Mouse (Mus musculus): Measurements from ENCODE around the gene Scarb2. TPM values are rescaled to one million over a fixed set of nuclear protein-coding genes. Genes with fewer than 3 reads are reported as not detected.

Gene Scarb2
- polyA plus RNA-seq, 1 experiment from 2014 or later = 14.3 TPM

DNA sequence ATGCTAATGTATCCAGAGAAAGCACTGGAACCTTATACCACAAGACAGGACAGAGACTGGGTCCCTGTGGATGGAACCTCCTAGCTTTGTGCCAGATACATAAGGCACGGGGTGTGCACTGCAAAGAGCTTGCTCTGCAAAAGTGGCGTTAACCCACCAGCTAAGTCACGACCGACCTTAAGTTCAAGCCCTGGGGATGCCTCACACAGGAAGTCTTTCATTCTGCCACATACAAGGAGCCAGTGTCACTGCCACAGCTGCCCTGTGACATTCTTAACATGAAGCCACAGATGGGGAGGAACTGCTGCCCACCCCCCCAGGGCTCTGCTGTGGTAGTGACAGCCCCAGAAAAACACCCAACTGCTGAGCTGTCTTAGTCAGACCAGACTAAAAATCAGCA lies 15.9 kb downstream of the Scarb2 start:
- Histone ChIP-seq H3K4me2 (no peak overlapping the region), H3K4me1 (peaks cover 40% of the 10 kb centered on the region), H3K9ac (no peak overlapping the region), H3K36me3 (no peaks in the 10 kb centered on the region), H3K9me3 (no peaks in the 10 kb centered on the region), H3K27me3 (no peaks in the 10 kb centered on the region), H3K27ac (0 out of 2 replicates have a peak overlapping the region, but pooled peaks have one; percentile 27), H3K4me3 (no peak overlapping the region)
- 58% methylated on average over 4 of the region's 4 CpGs for WGBS
- no peak for ATAC-seq (ENCODE audit: insufficient number of reproducible peaks, low FRiP score, low TSS enrichment, low read depth)

DNA sequence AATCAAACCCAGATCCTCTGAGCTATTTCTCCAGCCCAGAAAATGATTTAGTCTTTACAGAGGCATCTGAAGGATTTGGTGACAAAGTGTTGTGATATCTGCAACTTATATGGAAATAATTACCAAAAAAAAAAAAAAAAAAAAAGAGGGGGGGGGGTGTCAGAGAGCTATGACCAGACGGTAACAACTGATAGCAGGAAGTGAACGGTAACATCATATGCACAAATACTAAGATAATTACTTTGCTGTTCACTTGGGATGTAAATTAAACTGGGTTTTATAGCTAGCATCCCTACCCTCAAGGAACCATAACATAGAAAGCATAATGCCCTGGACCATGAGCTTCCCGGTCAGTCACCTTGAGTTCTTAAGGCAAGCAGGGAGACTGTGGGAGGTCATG lies 16.3 kb downstream of the Scarb2 start:
- Histone ChIP-seq H3K4me1 (peaks cover 39% of the 10 kb centered on the region), H3K9ac (no peak overlapping the region), H3K9me3 (no peaks in the 10 kb centered on the region), H3K27me3 (no peaks in the 10 kb centered on the region), H3K4me3 (no peak overlapping the region), H3K27ac (0 out of 2 replicates have a peak overlapping the region, but pooled peaks have one; percentile 27), H3K36me3 (0 out of 2 replicates have a peak, but pooled peaks cover under 1% of the 10 kb centered on the region), H3K4me2 (no peak overlapping the region)
- ATAC-seq (ENCODE audit: insufficient number of reproducible peaks, low FRiP score, low TSS enrichment, low read depth) = no peak
- 62% methylated on average over 3 of the region's 3 CpGs for WGBS

DNA sequence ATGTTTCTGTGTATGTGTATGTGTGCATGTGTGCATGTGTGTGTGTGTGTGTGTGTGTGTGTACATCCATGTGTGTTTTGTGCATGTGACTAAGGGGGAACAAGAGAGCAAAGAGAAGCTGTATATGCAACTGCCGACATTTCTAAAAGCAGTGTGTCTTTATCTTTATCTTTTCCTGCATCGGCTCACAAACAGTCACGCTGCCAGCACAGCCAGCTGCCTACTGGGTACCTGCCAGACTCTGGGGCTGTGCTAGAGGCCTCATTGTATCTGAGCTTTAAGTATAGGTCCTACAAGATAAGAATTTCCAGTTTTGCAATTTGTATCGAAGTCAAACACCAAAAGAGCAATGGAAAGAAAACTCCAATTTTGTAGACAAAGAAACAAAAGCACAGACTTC lies 17.1 kb downstream of the Scarb2 start:
- H3K9ac ChIP-seq = no peak overlapping the region
- peaks cover 38% of the 10 kb centered on the region for H3K4me1 ChIP-seq
- H3K36me3 ChIP-seq = 0 out of 2 replicates have a peak, but pooled peaks cover 4% of the 10 kb centered on the region
- H3K27me3 ChIP-seq = no peaks in the 10 kb centered on the region
- peak overlapping the region; percentile 83 for H3K27ac ChIP-seq
- ATAC-seq (ENCODE audit: insufficient number of reproducible peaks, low FRiP score, low TSS enrichment, low read depth) = no peak
- 47% methylated on average over 4 of the region's 4 CpGs for WGBS
- H3K9me3 ChIP-seq = no peaks in the 10 kb centered on the region
- no peak overlapping the region for H3K4me2 ChIP-seq
- no peak overlapping the region for H3K4me3 ChIP-seq

DNA sequence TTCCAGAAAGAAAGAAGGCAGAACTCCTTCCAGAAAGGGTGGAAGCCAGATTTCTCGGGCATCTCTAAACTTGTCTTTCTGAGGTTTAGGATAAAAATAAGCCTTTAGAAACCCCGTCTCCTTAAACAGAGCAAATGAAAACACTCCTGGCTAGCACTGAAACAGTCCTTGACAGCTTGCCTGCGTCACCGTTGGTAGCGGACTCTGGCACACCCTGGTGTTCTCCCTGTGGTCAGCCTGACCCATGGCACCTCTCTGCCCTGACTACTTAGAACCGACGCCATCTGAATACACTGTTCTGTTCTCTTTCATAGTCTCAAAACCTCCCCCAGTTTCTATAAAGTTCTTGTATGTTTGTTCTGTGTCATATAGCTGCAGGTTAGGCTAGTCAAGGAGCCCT lies 17.7 kb downstream of the Scarb2 start:
- no peaks in the 10 kb centered on the region for H3K27me3 ChIP-seq
- 46% methylated on average over 7 of the region's 7 CpGs for whole genome bisulfite sequencing
- H3K36me3 ChIP-seq = peaks cover 9% of the 10 kb centered on the region; the same call in 1 of the 2 replicates
- no peak overlapping the region for H3K4me3 ChIP-seq
- H3K4me2 ChIP-seq = no peak overlapping the region
- H3K9ac ChIP-seq = no peak overlapping the region
- peaks cover 33% of the 10 kb centered on the region for H3K4me1 ChIP-seq
- H3K27ac ChIP-seq = peak overlapping the region; percentile 83
- H3K9me3 ChIP-seq = no peaks in the 10 kb centered on the region
- peak; percentile 68; the same call in 1 of the 2 replicates for ATAC-seq (ENCODE audit: insufficient number of reproducible peaks, low FRiP score, low TSS enrichment, low read depth)

DNA sequence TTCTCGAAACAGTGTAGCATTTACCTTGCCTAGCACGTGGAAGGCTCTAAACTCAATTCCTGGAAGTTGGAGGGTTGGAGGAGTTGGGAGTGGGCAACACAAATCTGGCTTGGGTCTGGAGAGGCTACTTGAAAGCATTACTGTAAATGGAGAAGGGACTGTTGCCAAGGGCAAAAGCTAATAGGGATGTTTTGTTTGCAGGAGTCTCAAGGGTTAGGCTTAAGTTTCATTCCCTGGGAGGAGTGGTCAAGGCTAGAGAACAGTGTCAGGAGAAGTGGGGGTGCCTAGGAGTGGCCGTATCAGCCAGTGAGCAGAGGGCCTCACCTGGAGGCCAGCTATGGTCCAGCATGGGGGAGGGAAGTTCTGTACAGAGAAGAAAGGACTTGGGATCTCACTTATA lies 18.2 kb downstream of the Scarb2 start:
- WGBS = 46% methylated on average over 3 of the region's 3 CpGs
- Histone ChIP-seq H3K4me1 (peaks cover 27% of the 10 kb centered on the region), H3K36me3 (peaks cover 15% of the 10 kb centered on the region; the same call in 1 of the 2 replicates), H3K27me3 (no peaks in the 10 kb centered on the region), H3K27ac (peak overlapping the region; percentile 83), H3K9ac (no peak overlapping the region), H3K9me3 (no peaks in the 10 kb centered on the region), H3K4me2 (no peak overlapping the region), H3K4me3 (no peak overlapping the region)
- ATAC-seq (ENCODE audit: insufficient number of reproducible peaks, low FRiP score, low TSS enrichment, low read depth) = 0 out of 2 replicates have a peak, but pooled peaks have one; percentile 23

DNA sequence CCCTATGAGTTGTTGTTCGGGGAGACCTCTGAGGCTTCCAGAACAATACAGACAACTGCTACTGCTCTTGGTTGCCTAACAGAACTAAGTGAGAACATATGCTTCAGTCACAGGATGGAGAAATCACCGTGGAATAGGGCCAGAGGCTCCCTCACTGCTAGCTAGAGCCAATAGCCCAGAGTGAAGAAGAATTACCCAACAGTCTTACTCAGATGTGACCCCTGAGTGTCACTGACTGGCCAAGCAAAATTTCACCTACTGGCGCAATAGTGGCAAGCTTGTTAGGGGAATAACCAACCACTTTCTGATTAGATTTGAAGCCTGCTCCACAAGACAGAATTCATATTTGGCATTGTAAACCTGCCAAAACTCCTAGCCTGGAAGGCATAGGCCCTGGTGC lies 19.9 kb downstream of the Scarb2 start:
- ATAC-seq (ENCODE audit: insufficient number of reproducible peaks, low FRiP score, low TSS enrichment, low read depth) = no peak

DNA sequence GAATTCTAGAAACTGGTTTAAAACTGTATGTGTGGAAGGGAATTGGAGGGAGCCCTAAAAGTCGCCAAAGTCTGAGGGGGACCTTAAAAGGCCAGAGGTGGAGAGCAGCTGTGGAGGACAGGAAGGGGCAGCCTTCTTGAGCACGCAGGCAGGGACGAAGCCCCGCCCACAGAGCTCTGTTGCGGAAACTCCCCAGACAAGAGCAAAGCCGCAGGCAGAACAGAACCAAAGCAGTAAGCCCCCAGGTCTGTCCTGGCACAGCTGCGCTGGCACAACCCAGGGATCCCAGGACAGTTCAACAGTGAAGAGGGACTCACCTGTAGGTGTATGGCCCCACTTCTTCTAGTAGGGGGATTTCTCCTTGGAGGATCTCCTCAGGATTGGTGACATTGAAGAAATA lies 21.8 kb downstream of the Scarb2 start:
- H3K9ac ChIP-seq = no peak overlapping the region
- no peaks in the 10 kb centered on the region for H3K27me3 ChIP-seq
- peaks cover 26% of the 10 kb centered on the region for H3K36me3 ChIP-seq
- H3K27ac ChIP-seq = no peak overlapping the region
- no peak for ATAC-seq (ENCODE audit: insufficient number of reproducible peaks, low FRiP score, low TSS enrichment, low read depth)
- no peak overlapping the region for H3K4me3 ChIP-seq
- H3K4me1 ChIP-seq = peaks cover 18% of the 10 kb centered on the region
- H3K9me3 ChIP-seq = no peaks in the 10 kb centered on the region
- H3K4me2 ChIP-seq = no peak overlapping the region
- 55% methylated on average over 7 of the region's 7 CpGs for WGBS

More for the DNA sequence above, 19.9 kb downstream of the Scarb2 start:
- Histone ChIP-seq H3K27ac (no peak overlapping the region), H3K36me3 (peaks cover 26% of the 10 kb centered on the region), H3K4me3 (no peak overlapping the region), H3K9me3 (no peaks in the 10 kb centered on the region), H3K27me3 (no peaks in the 10 kb centered on the region), H3K9ac (no peak overlapping the region), H3K4me2 (no peak overlapping the region), H3K4me1 (peaks cover 24% of the 10 kb centered on the region)
- WGBS = 74% methylated on average over 3 of the region's 3 CpGs

DNA sequence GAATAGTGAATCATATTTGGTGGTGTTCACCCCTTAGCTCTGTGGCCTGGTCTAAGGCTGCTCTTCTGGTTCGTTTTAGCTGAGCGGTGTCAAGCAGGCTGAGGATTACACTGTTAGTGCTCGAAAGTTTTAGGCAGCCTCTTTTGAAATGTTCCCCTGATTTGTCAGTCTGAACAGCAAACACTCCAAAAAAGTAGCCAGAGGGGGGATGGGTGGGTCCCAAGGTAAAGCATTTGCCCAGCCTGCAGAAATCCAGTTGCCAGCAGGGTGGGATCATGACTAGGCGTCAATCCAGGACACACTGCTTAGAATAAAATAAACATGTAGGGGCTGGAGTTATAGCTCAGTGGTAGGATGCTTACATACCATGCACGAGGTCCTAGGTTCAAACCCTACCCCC lies 33.8 kb downstream of the Scarb2 start:
- WGBS = 74% methylated on average over 5 of the region's 5 CpGs
- Histone ChIP-seq H3K4me3 (no peak overlapping the region), H3K27me3 (no peaks in the 10 kb centered on the region), H3K9ac (no peak overlapping the region), H3K27ac (no peak overlapping the region), H3K4me1 (peaks cover 3% of the 10 kb centered on the region; the same call in 1 of the 2 replicates), H3K9me3 (no peaks in the 10 kb centered on the region), H3K4me2 (no peak overlapping the region), H3K36me3 (no peaks in the 10 kb centered on the region)
- ATAC-seq (ENCODE audit: insufficient number of reproducible peaks, low FRiP score, low TSS enrichment, low read depth) = no peak

DNA sequence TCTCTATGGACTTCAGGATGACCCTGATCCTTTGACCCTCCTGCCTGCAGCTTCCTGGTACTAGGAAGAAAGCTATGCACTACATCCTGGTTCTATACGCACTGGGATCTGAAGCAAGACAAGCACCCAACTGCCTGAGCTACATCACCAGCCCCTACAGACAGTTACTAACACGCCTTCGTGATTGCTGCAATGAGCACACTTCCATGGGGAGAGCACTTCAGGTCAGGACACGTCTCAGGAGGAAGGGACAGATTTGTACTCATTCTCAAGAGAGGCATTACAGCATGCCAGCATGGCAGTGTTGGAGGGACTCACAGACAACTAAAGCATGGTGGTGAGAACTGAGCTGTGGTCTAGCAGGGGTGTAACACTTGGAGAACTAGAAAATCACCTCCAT lies 35.1 kb downstream of the Scarb2 start:
- no peaks in the 10 kb centered on the region for H3K27me3 ChIP-seq
- peak overlapping the region; percentile 27 for H3K27ac ChIP-seq
- 0 out of 2 replicates have a peak, but pooled peaks have one; percentile 28 for ATAC-seq (ENCODE audit: insufficient number of reproducible peaks, low FRiP score, low TSS enrichment, low read depth)
- peaks cover 3% of the 10 kb centered on the region; the same call in 1 of the 2 replicates for H3K4me1 ChIP-seq
- H3K36me3 ChIP-seq = no peaks in the 10 kb centered on the region
- H3K4me3 ChIP-seq = no peak overlapping the region
- H3K9me3 ChIP-seq = no peaks in the 10 kb centered on the region
- no peak overlapping the region for H3K9ac ChIP-seq
- WGBS = 79% methylated on average over 4 of the region's 4 CpGs
- no peak overlapping the region for H3K4me2 ChIP-seq

DNA sequence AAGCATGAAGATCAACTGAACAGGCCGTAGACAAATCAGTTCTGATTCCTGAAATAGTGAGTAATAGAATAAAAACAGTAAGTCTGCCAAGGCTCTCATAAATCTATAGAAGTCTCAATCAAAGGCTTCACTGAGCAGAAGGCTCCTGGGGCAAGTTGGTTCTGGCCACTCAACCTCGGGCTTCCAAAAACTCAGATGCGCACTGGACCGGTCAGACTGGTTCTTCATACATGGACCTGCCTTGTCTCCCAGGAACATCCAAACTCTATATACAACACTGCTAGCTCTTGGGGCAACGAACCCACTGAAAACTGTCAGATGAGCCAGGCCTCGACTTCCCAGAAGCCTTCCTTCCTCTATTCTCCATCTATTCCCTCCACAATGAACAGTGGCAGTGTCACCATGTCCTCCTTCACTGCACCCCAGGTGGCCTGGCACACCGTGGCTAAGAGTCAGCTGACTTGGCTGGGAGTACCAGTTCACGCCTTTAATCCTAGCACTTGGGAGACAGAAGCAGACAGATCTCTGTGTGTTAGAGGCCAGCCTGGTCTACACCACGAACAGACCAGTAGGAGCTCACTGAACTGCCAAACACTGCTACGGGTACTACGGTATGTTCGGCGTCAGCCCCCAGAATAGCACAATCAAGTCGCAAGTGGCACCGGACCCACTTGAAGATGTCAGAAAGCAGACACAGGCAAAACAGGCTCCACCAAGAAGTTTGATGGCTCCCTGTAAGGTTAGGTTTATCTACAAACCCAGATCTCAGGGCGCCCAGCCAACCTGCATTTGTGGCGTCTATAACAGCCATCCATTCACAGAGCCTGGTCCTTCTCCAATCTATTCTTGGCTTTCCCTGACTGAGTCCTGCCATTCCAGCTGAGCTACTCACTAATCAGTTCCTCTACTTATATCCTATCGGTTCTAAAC lies 37.2 kb downstream of the Scarb2 start:
- H3K9ac ChIP-seq = no peak overlapping the region
- H3K36me3 ChIP-seq = no peaks in the 10 kb centered on the region
- WGBS = 80% methylated on average over 18 of the region's 18 CpGs
- H3K9me3 ChIP-seq = no peaks in the 10 kb centered on the region
- H3K4me2 ChIP-seq = no peak overlapping the region
- H3K4me3 ChIP-seq = no peak overlapping the region
- peaks cover 3% of the 10 kb centered on the region; the same call in 1 of the 2 replicates for H3K4me1 ChIP-seq
- ATAC-seq (ENCODE audit: insufficient number of reproducible peaks, low FRiP score, low TSS enrichment, low read depth) = no peak
- H3K27me3 ChIP-seq = no peaks in the 10 kb centered on the region
- peak overlapping the region; percentile 27; the same call in 1 of the 2 replicates for H3K27ac ChIP-seq

DNA sequence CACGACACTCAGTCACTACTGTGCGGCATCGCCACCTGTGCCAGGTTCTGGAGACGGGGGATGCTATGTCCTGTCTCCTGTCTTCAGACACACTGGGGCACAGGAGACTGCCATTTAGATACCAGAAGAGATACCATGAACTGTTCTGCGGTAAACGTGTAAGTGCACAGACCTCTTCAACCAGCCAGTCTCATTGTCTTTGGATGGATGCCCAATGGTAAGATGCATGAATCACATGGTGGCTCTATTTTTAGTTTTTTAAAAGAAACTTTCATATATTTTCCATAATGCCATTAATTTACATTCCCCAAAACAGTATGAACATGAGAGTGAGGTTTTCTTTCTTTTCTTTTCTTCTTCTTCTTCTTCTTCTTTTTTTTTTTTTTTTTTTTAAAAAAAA lies 38.4 kb downstream of the Scarb2 start:
- no peaks in the 10 kb centered on the region for H3K27me3 ChIP-seq
- no peak overlapping the region for H3K4me2 ChIP-seq
- no peaks in the 10 kb centered on the region for H3K9me3 ChIP-seq
- H3K27ac ChIP-seq = no peak overlapping the region
- H3K4me3 ChIP-seq = no peak overlapping the region
- H3K4me1 ChIP-seq = peaks cover 3% of the 10 kb centered on the region; the same call in 1 of the 2 replicates
- 90% methylated on average over 6 of the region's 6 CpGs for WGBS
- no peak for ATAC-seq (ENCODE audit: insufficient number of reproducible peaks, low FRiP score, low TSS enrichment, low read depth)
- H3K36me3 ChIP-seq = no peaks in the 10 kb centered on the region
- no peak overlapping the region for H3K9ac ChIP-seq

DNA sequence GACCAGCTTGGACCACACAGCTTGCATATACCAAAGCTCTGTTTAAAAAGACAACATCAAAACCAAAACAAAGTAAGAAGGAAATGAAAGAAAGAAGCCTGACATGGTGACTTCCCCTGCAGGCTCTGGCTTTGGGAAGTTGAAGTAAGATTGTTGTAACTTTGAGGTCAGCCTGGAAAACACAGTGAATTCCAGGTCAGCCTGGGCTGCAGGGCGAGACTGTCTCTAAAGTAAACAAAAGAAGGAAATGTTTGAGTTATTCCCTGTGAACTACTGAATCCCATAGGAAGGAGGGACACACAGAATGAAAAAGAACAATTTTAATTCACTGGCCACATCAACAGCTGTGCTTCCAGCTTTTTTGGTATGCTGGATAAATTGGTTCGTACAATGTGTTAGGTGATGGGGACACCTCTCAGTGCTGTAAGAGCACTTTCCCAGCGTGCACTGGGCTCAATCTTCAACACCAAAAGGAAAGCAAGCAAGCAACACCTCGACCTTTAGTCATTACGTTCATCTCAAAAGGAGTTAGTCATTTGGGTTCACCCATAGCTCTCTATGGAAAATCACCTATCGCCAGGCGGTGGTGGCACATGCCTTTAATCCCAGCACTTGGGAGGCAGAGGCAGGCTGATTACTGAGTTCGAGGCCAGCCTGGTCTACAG lies 39.4 kb downstream of the Scarb2 start:
- H3K4me1 ChIP-seq = peaks cover 3% of the 10 kb centered on the region; the same call in 1 of the 2 replicates
- no peak for ATAC-seq (ENCODE audit: insufficient number of reproducible peaks, low FRiP score, low TSS enrichment, low read depth)
- WGBS = 82% methylated on average over 8 of the region's 8 CpGs
- H3K9ac ChIP-seq = no peak overlapping the region
- no peaks in the 10 kb centered on the region for H3K27me3 ChIP-seq
- H3K4me3 ChIP-seq = no peak overlapping the region
- no peak overlapping the region for H3K4me2 ChIP-seq
- no peaks in the 10 kb centered on the region for H3K9me3 ChIP-seq
- H3K27ac ChIP-seq = no peak overlapping the region
- H3K36me3 ChIP-seq = no peaks in the 10 kb centered on the region
